Mouse (Mus musculus) forebrain, embryonic 10.5 days (tissue): ENCODE data around the gene Ip6k3. TPM values are rescaled to one million over a fixed set of nuclear protein-coding genes. Genes with fewer than 3 reads are reported as not detected.
A peak's percentile ranks its signal among the peaks of the same experiment; 100 is the strongest.

Experiments
- DNase-seq: peaks from one replicate; pipeline ENCODE4 v3.0.0-alpha.2; 2017; ENCODE audit warnings: low spot score; ENCODE audit errors: extremely low spot score
- H3K27ac ChIP-seq: fragments of 300-500 bp; sonication (generic); 2 replicates; pipeline ENCODE4 v1.5.1; 2016; ENCODE audit warnings: mild to moderate bottlenecking
- H3K27me3 ChIP-seq: fragments of 300-500 bp; sonication (generic); 2 replicates; pipeline ENCODE4 v1.6.1; 2016; ENCODE audit warnings: mild to moderate bottlenecking; ENCODE audit not compliant: poor library complexity, severe bottlenecking
- H3K36me3 ChIP-seq: fragments of 300-500 bp; sonication (generic); replicated peaks from 2 replicates; pipeline ENCODE4 v1.6.1; 2016; ENCODE audit warnings: mild to moderate bottlenecking, moderate library complexity
- H3K4me1 ChIP-seq: fragments of 300-500 bp; sonication (generic); 2 replicates; pipeline ENCODE4 v1.6.1; 2016
- H3K4me3 ChIP-seq: fragments of 300-500 bp; sonication (generic); 2 replicates; pipeline ENCODE4 v1.5.1; 2016; ENCODE audit warnings: mild to moderate bottlenecking, moderate library complexity
- H3K9me3 ChIP-seq: fragments of 300-500 bp; sonication (generic); 2 replicates; pipeline ENCODE4 v1.6.1; 2016; ENCODE audit warnings: mild to moderate bottlenecking, moderate library complexity
- WGBS: fragments of 180-500 bp; shearing (Covaris S2); methylation state at CpG from one replicate; pipeline ENCODE4 v1.1.7; 2016; 5-methylcytosine and 5-hydroxymethylcytosine counted together
- polyA plus RNA-seq: library from polyadenylated mRNA; unstranded; fragments of >200 nt; fragmentation: Nextera tagmentation; extraction: Ambion mirVana; gene quantifications from 2 replicates; pipeline ENCODE4 v1.2.1, GENCODE M21; 2016

Gene Ip6k3
- polyA plus RNA-seq, 1 experiment from 2014 or later = 0.06 TPM

GRCm38 (mm10) chr17:27107936-27108335 lies 59.7 kb downstream of the Ip6k3 start:
- Histone ChIP-seq H3K27ac (no peak overlapping the region), H3K36me3 (no peaks in the 10 kb centered on the region)
- 81% methylated on average over 6 of the region's 6 CpGs for WGBS

GRCm38 (mm10) chr17:27106745-27107144 lies 60.9 kb downstream of the Ip6k3 start:
- Histone ChIP-seq H3K27me3 (no peaks in the 10 kb centered on the region), H3K9me3 (no peaks in the 10 kb centered on the region), H3K36me3 (no peaks in the 10 kb centered on the region), H3K4me1 (peaks cover 29% of the 10 kb centered on the region), H3K4me3 (no peak overlapping the region), H3K27ac (no peak overlapping the region)
- DNase-seq = no peak
- WGBS = 88% methylated on average over 9 of the region's 9 CpGs

More at GRCm38 (mm10) chr17:27107936-27108335, 59.7 kb downstream of the Ip6k3 start:
- no peak for DNase-seq
- Histone ChIP-seq H3K4me3 (no peak overlapping the region), H3K9me3 (no peaks in the 10 kb centered on the region), H3K27me3 (no peaks in the 10 kb centered on the region), H3K4me1 (peaks cover 22% of the 10 kb centered on the region)

- WGBS = 73% methylated on average over 17 of the region's 18 CpGs
- Histone ChIP-seq H3K36me3 (no peaks in the 10 kb centered on the region), H3K4me3 (no peak overlapping the region), H3K27ac (no peak overlapping the region), H3K27me3 (no peaks in the 10 kb centered on the region), H3K4me1 (peaks cover 38% of the 10 kb centered on the region), H3K9me3 (no peaks in the 10 kb centered on the region)
- no peak for DNase-seq
Observed at GRCm38 (mm10) chr17:27105698-27106470, 61.7 kb downstream of the Ip6k3 start.

- H3K4me3 ChIP-seq = no peak overlapping the region
- H3K27ac ChIP-seq = peak overlapping the region; percentile 35; the same call in 1 of the 2 replicates
- H3K36me3 ChIP-seq = no peaks in the 10 kb centered on the region
- no peaks in the 10 kb centered on the region for H3K9me3 ChIP-seq
- H3K27me3 ChIP-seq = no peaks in the 10 kb centered on the region
- 82% methylated on average over 5 of the region's 5 CpGs for WGBS
- peaks cover 48% of the 10 kb centered on the region for H3K4me1 ChIP-seq
- no peak for DNase-seq
Observed at GRCm38 (mm10) chr17:27101675-27102074, 65.9 kb downstream of the Ip6k3 start.

- Histone ChIP-seq H3K36me3 (no peaks in the 10 kb centered on the region), H3K9me3 (no peaks in the 10 kb centered on the region), H3K4me3 (no peak overlapping the region), H3K27me3 (no peaks in the 10 kb centered on the region), H3K4me1 (peaks cover 20% of the 10 kb centered on the region), H3K27ac (no peak overlapping the region)
- peak; percentile 31 for DNase-seq
- WGBS = 47% methylated on average over 13 of the region's 13 CpGs
Observed at GRCm38 (mm10) chr17:27095690-27096089, 71.9 kb downstream of the Ip6k3 start.

Other genes with a start within 250 kb of the Ip6k3 start
- gene Phf1, start 234.7 kb downstream of the Ip6k3 start, polyA plus RNA-seq = 2.8 and 2.9 TPM in 2 replicates
- 180 and 184 TPM in 2 replicates for gene Cuta, start 228.2 kb downstream of the Ip6k3 start, polyA plus RNA-seq
- 1.5 and 1.9 TPM in 2 replicates for gene Syngap1, start 226.5 kb downstream of the Ip6k3 start, polyA plus RNA-seq
- gene Zbtb9, start 194.6 kb downstream of the Ip6k3 start, polyA plus RNA-seq = 17.5 and 20.1 TPM in 2 replicates
- gene Bak1, start 138.8 kb downstream of the Ip6k3 start, polyA plus RNA-seq = 3.1 and 3.4 TPM in 2 replicates
- gene Itpr3, start 110.5 kb downstream of the Ip6k3 start, polyA plus RNA-seq = 1.6 TPM in 2 replicates
- gene Uqcc2, start 33.9 kb downstream of the Ip6k3 start, polyA plus RNA-seq = 394 and 405 TPM in 2 replicates
- 14.8 TPM in 2 replicates for gene Lemd2, start 36.7 kb upstream of the Ip6k3 start, polyA plus RNA-seq